Mouse (Mus musculus) kidney, embryonic 14.5 days (tissue): Measurements from ENCODE around the gene Glt1d1. TPM values are rescaled to one million over a fixed set of nuclear protein-coding genes. Genes with fewer than 3 reads are reported as not detected.

Source experiments
- polyA plus RNA-seq: library from polyadenylated mRNA; unstranded; fragments of >200 nt; fragmentation: Nextera tagmentation; extraction: Ambion mirVana; gene quantifications from 2 replicates; pipeline ENCODE4 v1.2.1, GENCODE M21; 2014

Glt1d1 gene
- polyA plus RNA-seq, 1 experiment from 2014 or later: 1.3 TPM

Other genes with a start within 250 kb of the Glt1d1 start
- 14.2 and 22.7 TPM in 2 replicates for gene Slc15a4, start 635 bp downstream of the Glt1d1 start, polyA plus RNA-seq